Mouse (Mus musculus) C2C12 (cell line): ENCODE measurements at regions not wholly inside any gene's neighbourhood (a gene's known extent, or its start where the extent isn't known, plus 50 kb on each side); places are given as distances from the start of the nearest gene placed in this dataset.

Experiments used
- H3K27me3 ChIP-seq: one replicate; pipeline ENCODE4 v1.6.1; 2011; ENCODE audit not compliant: control insufficient read depth, insufficient read depth, insufficient read length
- H3K36me3 ChIP-seq: one replicate; pipeline ENCODE4 v1.6.1; 2011; ENCODE audit not compliant: control insufficient read depth, insufficient read depth
- H3K4me3 ChIP-seq: one replicate; pipeline ENCODE4 v1.5.1; 2011; ENCODE audit warnings: mild to moderate bottlenecking, control low read depth; ENCODE audit not compliant: poor library complexity, insufficient read depth, severe bottlenecking
- H3K79me2 ChIP-seq: one replicate; pipeline ENCODE4 v1.6.1; 2011; ENCODE audit not compliant: control insufficient read depth, insufficient read depth
- H3K79me3 ChIP-seq: one replicate; pipeline ENCODE4 v1.6.1; 2011; ENCODE audit warnings: low read depth, control low read depth
- H3ac ChIP-seq: one replicate; pipeline ENCODE3; 2011; ENCODE audit warnings: low read depth; ENCODE audit not compliant: control insufficient read depth, insufficient read length
- CEBPB ChIP-seq: IDR thresholded peaks from one replicate; pipeline ENCODE4 v1.6.1; 2011; ENCODE audit warnings: low read depth, mild to moderate bottlenecking, control low read depth, moderate library complexity
- CTCF ChIP-seq: IDR thresholded peaks from one replicate; pipeline ENCODE4 v1.5.1; 2011; ENCODE audit not compliant: control insufficient read depth, insufficient read depth, insufficient read length
- FOSL1 ChIP-seq: IDR thresholded peaks from one replicate; pipeline ENCODE4 v1.8.0; 2011; ENCODE audit warnings: mild to moderate bottlenecking, low read length; ENCODE audit not compliant: poor library complexity, insufficient read depth, severe bottlenecking
- MAX ChIP-seq: IDR thresholded peaks from one replicate; pipeline ENCODE4 v1.6.1; 2011; ENCODE audit warnings: mild to moderate bottlenecking, control low read depth
- MYOD1 ChIP-seq: IDR thresholded peaks from one replicate; pipeline ENCODE4 v1.6.1; 2011; ENCODE audit warnings: low read depth; ENCODE audit not compliant: control insufficient read depth, insufficient read length
- MYOG ChIP-seq: IDR thresholded peaks from one replicate; pipeline ENCODE4 v1.6.1; 2011; ENCODE audit not compliant: control insufficient read depth, insufficient read length; ENCODE audit errors: extremely low read depth
- USF1 ChIP-seq: IDR thresholded peaks from one replicate; pipeline ENCODE4 v1.6.1; 2011; ENCODE audit warnings: low read depth, mild to moderate bottlenecking, control low read depth, moderate library complexity

DNA sequence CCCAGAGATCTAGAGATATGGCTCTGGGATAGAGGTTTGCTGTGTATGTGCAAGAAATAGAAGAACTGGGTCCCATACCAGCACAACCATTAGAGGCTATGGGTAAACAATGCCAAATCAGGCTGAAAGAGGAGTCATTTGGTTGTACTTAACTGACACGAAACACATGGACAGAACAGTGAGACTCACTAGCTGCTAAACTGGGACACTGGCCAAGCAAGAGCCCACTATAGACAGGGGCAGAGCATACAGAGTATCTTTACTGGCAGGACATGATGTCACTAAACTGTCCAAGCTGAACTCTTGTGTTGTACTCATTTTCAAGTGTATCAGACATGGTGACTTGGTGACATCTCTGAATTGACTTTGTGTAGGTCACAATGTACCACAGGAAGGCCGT, 371.3 kb upstream of the Dynlrb2 start:
- Histone ChIP-seq H3K36me3 (no peaks in the 10 kb centered on the region), H3K79me2 (no peaks in the 10 kb centered on the region), H3K79me3 (no peaks in the 10 kb centered on the region), H3ac (no peak overlapping the region), H3K4me3 (no peak overlapping the region), H3K27me3 (peaks cover 7% of the 10 kb centered on the region)
- TF ChIP-seq CEBPB (no peak), MYOG (no peak), FOSL1 (no peak), USF1 (no peak), MAX (no peak), CTCF (no peak), MYOD1 (no peak)

DNA sequence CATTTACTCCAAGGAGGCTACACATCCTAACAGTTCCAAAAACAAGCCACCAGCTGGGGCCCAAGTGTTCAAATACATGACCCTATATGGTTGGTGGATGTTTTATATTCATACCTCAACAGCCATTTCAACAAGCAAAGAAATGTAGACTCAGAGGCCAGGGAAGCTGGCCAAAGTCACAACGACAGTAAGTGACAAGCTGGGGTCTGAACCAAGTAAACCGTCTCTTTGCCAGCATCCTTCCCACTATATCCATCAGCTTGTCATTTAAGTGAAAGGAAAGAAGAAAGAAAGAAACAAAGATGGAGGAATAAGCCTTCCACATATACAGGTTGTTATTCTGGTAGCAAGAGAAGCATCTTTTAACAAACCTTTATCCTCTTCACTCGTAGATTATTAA, 371.7 kb upstream of the Dynlrb2 start:
- Histone ChIP-seq H3K79me2 (no peaks in the 10 kb centered on the region), H3K79me3 (no peaks in the 10 kb centered on the region), H3ac (no peak overlapping the region), H3K36me3 (no peaks in the 10 kb centered on the region), H3K27me3 (peaks cover 7% of the 10 kb centered on the region), H3K4me3 (no peak overlapping the region)
- no peak for TF ChIP-seq MAX
- no peak for TF ChIP-seq USF1
- no peak for TF ChIP-seq FOSL1
- TF ChIP-seq CTCF: no peak
- no peak for TF ChIP-seq CEBPB

DNA sequence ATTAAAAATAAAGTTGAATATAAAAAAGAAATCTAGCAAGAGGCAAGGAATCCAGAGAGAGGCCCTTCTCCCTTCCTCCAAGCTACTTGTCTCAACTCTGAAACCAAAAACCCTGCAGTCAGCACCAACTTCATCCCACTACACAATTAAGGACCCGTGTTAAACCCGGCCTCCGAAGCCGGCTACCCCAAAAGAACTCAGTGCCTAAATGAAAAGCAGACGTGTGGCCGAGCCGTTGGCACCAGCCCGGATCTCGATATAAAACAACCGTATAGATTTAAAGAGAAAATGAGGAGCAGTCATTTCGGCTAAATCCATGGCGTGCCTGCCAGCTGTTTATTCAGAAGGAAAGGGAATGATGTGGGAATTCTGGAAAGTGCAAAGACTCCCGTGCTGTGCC, 384.7 kb upstream of the Dynlrb2 start:
- no peaks in the 10 kb centered on the region for H3K79me2 ChIP-seq
- TF ChIP-seq USF1: no peak
- TF ChIP-seq CTCF: no peak
- no peak for TF ChIP-seq CEBPB
- TF ChIP-seq MYOD1: no peak
- TF ChIP-seq MAX: no peak
- H3K27me3 ChIP-seq: peaks cover 6% of the 10 kb centered on the region
- H3K4me3 ChIP-seq: no peak overlapping the region
- H3K79me3 ChIP-seq: no peaks in the 10 kb centered on the region
- H3K36me3 ChIP-seq: no peaks in the 10 kb centered on the region
- H3ac ChIP-seq: no peak overlapping the region

DNA sequence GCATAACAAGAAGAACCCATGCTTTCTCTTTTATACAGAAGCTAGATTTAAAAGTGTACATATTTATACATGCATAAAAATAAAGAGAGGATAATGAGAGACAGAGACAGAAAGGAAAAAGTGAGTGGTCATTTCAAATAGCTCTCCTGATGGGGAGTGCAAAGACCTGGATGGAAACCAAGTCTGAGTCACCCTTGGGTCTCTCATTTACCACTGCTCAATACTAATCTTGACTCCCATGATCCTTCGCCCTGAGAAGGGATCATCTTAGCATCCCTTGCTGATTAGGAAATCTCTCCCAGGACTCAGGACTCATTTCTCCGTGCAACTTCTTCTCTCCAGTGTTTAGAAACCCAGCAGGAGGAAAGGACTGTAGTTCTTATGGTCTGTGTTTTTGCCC, 386.9 kb upstream of the Dynlrb2 start:
- H3K27me3 ChIP-seq: no peaks in the 10 kb centered on the region
- no peak for TF ChIP-seq CEBPB
- no peak for TF ChIP-seq MYOG
- TF ChIP-seq FOSL1: no peak
- no peak for TF ChIP-seq USF1
- no peak for TF ChIP-seq CTCF
- TF ChIP-seq MAX: no peak
- TF ChIP-seq MYOD1: no peak
- H3K79me2 ChIP-seq: no peaks in the 10 kb centered on the region
- H3K36me3 ChIP-seq: no peaks in the 10 kb centered on the region
- H3K79me3 ChIP-seq: no peaks in the 10 kb centered on the region
- no peak overlapping the region for H3K4me3 ChIP-seq
- no peak overlapping the region for H3ac ChIP-seq

DNA sequence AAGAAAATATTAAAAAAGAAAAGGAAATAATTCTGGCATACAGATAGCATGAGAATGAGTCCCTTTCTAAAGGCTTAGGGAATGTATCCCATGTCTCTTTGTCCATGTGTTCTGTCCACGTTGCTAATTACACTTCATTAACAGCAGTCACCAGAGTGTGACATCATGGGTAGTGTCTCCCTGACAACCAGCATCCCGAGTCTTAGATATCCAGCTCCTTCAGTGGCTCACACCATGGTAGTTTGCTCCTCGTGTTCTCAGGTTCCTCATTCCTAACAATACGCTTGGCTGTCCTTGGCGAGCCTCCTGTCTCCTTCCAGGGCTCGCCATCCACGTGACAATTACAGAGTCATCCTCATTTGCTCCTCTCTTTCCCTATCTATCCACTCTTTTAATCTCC, 388.1 kb upstream of the Dynlrb2 start:
- H3K4me3 ChIP-seq: no peak overlapping the region
- H3K79me2 ChIP-seq: no peaks in the 10 kb centered on the region
- no peaks in the 10 kb centered on the region for H3K27me3 ChIP-seq
- H3K36me3 ChIP-seq: no peaks in the 10 kb centered on the region
- H3K79me3 ChIP-seq: no peaks in the 10 kb centered on the region
- TF ChIP-seq MYOD1 (no peak), USF1 (no peak), CTCF (no peak), FOSL1 (no peak), MAX (no peak), CEBPB (no peak), MYOG (no peak)
- no peak overlapping the region for H3ac ChIP-seq

DNA sequence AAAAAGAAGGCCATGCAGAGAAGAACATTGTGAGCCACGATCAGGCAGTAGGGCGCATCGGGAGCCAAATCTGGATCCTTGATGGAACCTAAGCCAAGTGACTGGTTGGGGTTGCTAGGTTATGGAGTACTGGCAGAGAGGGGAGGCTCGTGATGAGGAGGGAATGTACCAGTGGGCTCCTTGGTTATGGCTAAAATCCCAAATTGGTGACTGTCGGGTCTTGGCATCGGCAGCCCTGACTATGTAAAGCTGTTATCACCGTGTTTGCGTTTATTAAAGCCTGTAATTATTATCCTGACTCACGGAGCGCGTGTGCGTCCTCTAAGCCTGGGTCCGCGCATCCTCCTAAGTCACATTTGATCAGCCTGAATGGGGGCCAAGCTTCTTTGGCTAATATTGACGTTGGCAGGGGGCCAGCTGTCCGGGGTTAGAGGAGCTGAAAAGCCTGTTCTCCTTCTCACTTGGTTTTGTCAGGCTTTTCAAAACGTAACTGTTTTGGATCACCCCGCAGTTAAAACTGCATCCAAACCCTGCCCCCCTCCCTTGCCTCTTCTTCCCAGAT, 388.9 kb upstream of the Dynlrb2 start:
- Histone ChIP-seq H3K4me3 (no peak overlapping the region), H3K79me2 (no peaks in the 10 kb centered on the region), H3K27me3 (peaks cover 1% of the 10 kb centered on the region), H3K79me3 (no peaks in the 10 kb centered on the region), H3ac (no peak overlapping the region), H3K36me3 (no peaks in the 10 kb centered on the region)
- TF ChIP-seq CEBPB (no peak), MAX (peak; percentile 32)
